Mouse (Mus musculus) heart, postnatal 0 days (tissue): ENCODE data around the gene Dpep2nb.

Experiments
- CTCF ChIP-seq: IDR thresholded peaks from 2 replicates; pipeline ENCODE4 v1.5.1; 2016; ENCODE audit warnings: antibody characterized with exemption, control low read depth, low read depth
- EP300 ChIP-seq: IDR thresholded peaks from 2 replicates; pipeline ENCODE4 v1.6.1; 2016; ENCODE audit warnings: antibody characterized with exemption, low read depth

GRCm38 (mm10) chr8:106055038-106055437 lies 49.3 kb upstream of the Dpep2nb start:
- TF ChIP-seq CTCF (no peak), EP300 (no peak)
